Mouse (Mus musculus) Patski (cell line): Measurements from ENCODE around the gene Lmnb2. TPM values are rescaled to one million over a fixed set of nuclear protein-coding genes. Genes with fewer than 3 reads are reported as not detected.

Source experiments
- ATAC-seq: fragments of 100-300 bp; one replicate; pipeline ENCODE4 v1.8.0; 2021
- CTCF ChIA-PET: fragments of 350-600 bp; sonication (Branson Sonifier 250); formaldehyde crosslinking; loops from one replicate; lab custom pipeline; 2022; ENCODE audit warnings: inconsistent platforms; lab: Charles Lee
- POLR2A ChIA-PET: fragments of 350-600 bp; sonication (Branson Sonifier 250); formaldehyde crosslinking; loops from one replicate; lab custom pipeline; 2022; ENCODE audit warnings: antibody characterized with exemption, inconsistent platforms; lab: Charles Lee
- DNase-seq: peaks from one replicate; pipeline ENCODE4 v3.0.0-alpha.2; 2011; ENCODE audit warnings: low read depth, low spot score
- H3K27me3 ChIP-seq: fragments of 371-371 bp; one replicate; pipeline ENCODE4 v1.5.1; 2021
- CTCF ChIP-seq: fragments of 100-300 bp; IDR thresholded peaks from one replicate; pipeline ENCODE4 v1.5.1; 2021
- in situ Hi-C: fragments of 300-500 bp; cut with MboI; formaldehyde crosslinking; loops from 3 replicates; pipeline ENCODE4 v1.11.1; 2018; ENCODE audit warnings: low pct_unique_long_range_greater_than_20kb, mixed read lengths
- polyA plus RNA-seq: library from polyadenylated mRNA; unstranded; gene quantifications from one replicate; pipeline ENCODE4 v1.2.3, GENCODE M21; 2021

Lmnb2 gene
- polyA plus RNA-seq, 1 experiment from 2014 or later, result 24.7 TPM

DNA sequence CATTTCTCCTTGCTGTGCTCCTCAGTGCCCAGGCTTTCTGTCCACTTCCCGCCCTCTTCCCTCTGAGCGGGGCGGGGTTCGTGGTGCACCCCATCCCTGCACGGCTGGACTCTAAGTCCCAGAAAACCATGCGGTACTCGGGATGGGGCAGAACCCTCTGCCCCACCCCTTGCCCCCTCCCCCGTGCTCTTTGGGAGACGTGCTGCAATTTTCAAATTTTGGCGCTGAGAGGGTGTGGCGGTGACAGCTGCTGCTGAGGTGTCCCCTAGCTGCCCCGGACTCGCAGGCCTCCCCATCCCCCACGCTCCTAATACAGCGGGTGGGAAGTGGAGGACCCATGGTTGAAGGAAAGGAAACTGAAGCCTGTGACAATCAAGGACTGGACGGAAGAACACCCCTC, 3.9 kb upstream of the Lmnb2 start:
- CTCF ChIA-PET, result no interaction called here
- no peaks in the 10 kb centered on the region for H3K27me3 ChIP-seq
- TF ChIP-seq CTCF, result no peak
- DNase-seq, result no peak
- in situ Hi-C loops, result loop anchor here (10.0 kb wide), 1 partner anchor 253 kb away; the partner anchor contains the start of gene Eef2
- POLR2A ChIA-PET, result no interaction called here
- no peak for ATAC-seq

DNA sequence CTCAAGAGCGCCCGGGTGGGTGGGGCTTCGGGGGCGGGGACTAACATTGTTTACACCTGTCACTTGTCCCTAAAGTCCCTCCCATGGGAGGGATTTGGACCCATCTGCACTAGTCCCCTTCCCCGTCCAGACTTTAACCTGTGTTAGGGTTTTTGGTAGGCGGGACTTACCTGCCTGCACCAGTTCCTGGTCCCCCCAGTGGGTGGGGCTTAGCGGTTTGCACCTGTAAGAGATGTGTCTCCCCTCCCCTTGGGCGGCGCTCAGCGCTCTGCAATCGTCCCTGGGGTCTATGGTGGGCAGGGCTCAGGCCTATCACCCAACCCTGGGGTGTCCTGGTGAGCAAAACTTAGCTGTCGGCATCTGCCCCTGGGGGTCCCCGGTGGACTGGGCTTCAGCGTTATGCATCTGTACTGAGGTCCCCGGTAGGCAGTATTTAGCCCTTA, 688 bp downstream of the Lmnb2 start:
- POLR2A ChIA-PET, result interaction anchor here (0.6 to 1.4 kb wide), 4 partner anchors 9 to 37 kb away, joined by 3 to 6 read pairs (median 4); partner anchors contain the start of gene Timm13
- in situ Hi-C loops, result no loop called here
- CTCF ChIA-PET, result interaction anchor here (1.1 to 1.4 kb wide), 2 partner anchors 74 to 86 kb away, joined by 4 read pairs; no protein-coding TSS in a partner anchor
- no peak for ATAC-seq
- no peaks in the 10 kb centered on the region for H3K27me3 ChIP-seq
- DNase-seq, result no peak
- no peak for TF ChIP-seq CTCF

DNA sequence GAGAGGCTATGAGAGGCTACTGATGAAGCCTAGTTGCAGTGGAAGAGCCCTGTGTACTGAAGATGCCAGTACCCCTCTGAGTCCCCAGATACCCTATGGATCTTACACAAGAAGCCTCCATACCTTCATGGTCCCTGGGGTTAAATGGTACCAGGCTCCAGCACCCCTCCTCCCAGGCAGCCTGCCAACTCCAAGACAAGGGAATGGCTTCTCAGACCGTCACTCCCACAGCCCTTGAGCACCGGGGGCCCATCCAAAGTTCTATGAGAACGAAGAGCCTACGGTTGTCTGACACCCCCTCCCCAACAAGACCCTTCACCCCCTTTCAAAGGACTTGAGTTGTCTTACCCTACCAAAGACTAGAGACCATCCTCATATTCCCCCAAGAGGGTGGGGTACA, 2.3 kb downstream of the Lmnb2 start:
- ChIA-PET CTCF (no interaction called here), POLR2A (no interaction called here)
- in situ Hi-C loops, result no loop called here
- no peak for DNase-seq
- ATAC-seq, result no peak
- no peak for TF ChIP-seq CTCF
- no peaks in the 10 kb centered on the region for H3K27me3 ChIP-seq

DNA sequence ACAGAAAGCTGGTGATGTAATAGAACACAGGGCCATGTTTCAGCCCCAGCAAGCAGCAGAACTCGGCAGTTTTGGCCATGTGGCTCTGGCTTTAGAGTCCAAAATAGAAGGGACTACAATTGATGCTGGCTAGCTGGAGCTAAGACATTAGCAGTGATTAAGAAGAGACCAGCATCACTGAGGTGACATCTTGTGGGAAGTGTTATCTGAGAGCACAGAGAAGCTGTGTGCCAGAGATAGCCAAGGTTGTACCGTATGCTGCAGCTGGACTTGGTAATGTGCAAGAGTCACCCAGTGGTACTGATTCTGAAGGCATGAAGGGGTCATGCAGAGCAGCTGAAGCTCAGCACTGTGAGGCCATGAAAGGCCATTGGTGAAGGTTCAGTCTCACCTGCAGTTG, 2.8 kb downstream of the Lmnb2 start:
- no peaks in the 10 kb centered on the region for H3K27me3 ChIP-seq
- ChIA-PET POLR2A (no interaction called here), CTCF (no interaction called here)
- no peak for ATAC-seq
- in situ Hi-C loops, result no loop called here
- TF ChIP-seq CTCF, result no peak
- DNase-seq, result no peak

DNA sequence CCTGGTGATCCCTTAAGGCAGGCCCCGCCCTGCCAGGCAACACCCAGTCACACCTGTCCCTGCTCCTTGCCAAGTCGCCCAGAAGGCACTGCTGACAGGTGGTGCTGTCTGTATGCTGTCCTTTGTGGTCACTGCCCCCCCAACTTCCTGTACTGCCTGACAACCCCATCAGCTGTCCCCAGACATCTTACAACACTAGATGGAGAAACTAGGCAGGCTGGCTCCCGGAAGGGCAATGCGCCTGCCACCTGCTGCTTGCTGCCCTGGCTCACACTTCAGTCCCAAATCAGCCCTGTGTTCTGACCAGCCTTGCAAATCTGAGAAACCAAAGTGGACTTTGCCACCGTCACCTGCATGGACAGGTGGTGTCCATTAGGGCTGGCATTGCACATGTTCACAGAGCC, 3.8 kb downstream of the Lmnb2 start:
- no peak for ATAC-seq
- no peak for TF ChIP-seq CTCF
- in situ Hi-C loops, result no loop called here
- CTCF ChIA-PET, result no interaction called here
- H3K27me3 ChIP-seq, result no peaks in the 10 kb centered on the region
- POLR2A ChIA-PET, result no interaction called here
- DNase-seq, result no peak

DNA sequence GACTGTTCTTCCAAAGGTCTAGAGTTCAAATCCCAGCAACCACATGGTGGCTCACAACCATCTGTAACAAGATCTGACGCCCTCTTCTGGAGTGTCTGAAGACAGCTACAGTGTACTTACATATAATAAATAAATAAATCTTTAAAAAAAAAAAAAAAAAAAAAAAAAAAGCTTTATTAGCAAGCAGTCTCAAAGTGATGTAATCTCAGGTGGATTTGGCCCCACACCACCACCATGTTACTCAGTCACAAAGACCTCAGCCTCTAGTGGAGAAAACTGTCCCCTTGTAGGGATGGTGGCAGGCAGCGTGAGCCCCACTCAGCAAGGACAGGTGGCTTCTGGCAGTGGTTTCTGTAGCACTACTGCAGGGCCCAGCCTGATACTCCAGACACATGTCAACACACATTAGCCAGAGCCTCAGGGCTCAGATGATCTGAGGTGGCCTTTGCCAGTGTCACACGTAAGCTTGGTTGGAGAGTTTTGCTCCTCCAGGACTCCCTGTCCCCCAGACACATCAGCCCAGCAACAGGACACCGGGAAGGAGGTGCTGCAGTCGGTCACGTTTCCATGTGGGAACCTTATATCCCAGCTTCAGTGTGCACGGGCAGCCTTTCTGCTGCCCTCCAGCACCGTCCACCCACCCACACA, 4.6 kb downstream of the Lmnb2 start:
- in situ Hi-C loops, result no loop called here
- no peaks in the 10 kb centered on the region for H3K27me3 ChIP-seq
- ChIA-PET POLR2A (no interaction called here), CTCF (no interaction called here)
- DNase-seq (no peak), ATAC-seq (no peak)
- no peak for TF ChIP-seq CTCF

DNA sequence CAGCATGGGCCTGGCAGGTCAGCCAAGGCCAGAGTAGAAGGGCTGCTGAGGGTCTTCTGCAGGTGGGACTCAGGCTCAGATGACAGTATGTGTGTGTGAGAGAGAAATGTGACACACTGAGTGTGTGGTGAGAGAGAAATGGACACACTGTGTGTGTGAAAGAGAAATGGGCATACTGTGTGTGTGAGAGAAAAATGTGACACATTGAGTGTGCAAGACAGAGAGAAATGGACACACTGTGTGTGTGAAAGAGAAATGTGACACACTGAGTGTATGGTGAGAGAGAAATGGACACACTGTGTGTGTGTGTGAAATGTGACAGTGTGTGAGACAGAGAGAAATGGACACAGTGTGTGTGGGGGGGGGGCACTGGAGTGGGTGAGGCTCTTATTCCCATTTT, 6.2 kb downstream of the Lmnb2 start:
- ChIA-PET POLR2A (no interaction called here), CTCF (no interaction called here)
- no peak for TF ChIP-seq CTCF
- no peak for DNase-seq
- no peaks in the 10 kb centered on the region for H3K27me3 ChIP-seq
- in situ Hi-C loops, result no loop called here
- ATAC-seq, result no peak

DNA sequence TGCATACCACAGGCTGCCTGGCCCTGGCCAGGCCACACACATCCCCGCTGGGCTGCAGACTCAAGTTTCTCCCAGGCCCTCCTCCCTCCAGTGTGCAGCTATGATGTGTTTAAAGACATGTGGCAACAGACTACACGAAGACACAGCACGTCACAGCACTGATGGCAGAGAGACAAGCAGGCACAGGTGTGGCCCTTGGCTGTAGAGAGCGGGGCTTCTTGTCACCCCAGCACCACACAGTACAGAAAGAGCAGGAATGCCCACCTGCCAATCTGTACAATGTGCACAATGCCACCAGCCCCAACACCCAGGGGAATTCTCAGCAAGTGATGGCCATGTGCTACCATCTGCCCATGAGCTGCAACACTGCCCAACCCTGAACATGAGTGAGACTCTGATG, 6.7 kb downstream of the Lmnb2 start:
- TF ChIP-seq CTCF, result no peak
- CTCF ChIA-PET, result no interaction called here
- H3K27me3 ChIP-seq, result no peaks in the 10 kb centered on the region
- POLR2A ChIA-PET, result no interaction called here
- DNase-seq (no peak), ATAC-seq (no peak)
- in situ Hi-C loops, result no loop called here

DNA sequence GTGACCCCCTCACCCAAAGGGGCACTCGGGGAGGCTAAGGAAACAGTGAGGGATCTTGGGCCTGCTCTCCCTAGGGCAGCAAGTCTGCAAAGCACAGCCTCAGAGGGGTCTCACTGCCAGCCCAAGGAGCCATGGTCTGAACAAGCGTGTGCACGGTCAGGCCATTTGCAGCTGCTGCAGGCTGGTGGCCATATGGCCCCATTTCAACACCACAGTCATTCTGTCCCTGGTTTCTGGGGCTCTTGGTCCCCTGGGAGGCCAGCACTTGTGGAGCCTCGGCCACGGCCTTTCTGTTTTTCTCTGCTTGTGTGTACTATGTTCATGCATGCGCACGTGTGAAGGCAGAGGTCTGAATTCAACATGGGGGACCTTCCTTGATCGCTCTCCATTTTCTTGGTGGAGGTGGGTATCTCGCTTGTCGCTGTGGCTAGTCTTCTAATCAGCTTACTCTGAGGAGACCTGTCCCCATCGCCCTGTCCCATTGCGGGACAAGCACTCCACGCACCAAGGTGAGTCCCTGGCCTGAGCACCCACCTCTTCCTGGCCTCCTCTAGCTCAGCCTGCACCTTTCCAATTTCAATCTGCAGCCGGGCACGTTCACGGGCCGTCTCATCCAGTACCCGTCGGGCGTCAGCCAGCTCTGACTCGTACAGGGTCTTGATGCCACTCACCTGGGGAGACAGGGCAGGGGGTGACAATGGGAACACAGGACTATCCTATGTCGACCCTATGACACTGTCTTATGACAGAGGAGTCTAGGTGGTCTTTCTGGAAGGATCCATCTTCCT, 8.5 kb downstream of the Lmnb2 start:
- TF ChIP-seq CTCF, result no peak
- in situ Hi-C loops, result no loop called here
- ATAC-seq (no peak), DNase-seq (no peak)
- POLR2A ChIA-PET, result no interaction called here
- H3K27me3 ChIP-seq, result no peaks in the 10 kb centered on the region
- CTCF ChIA-PET, result no interaction called here

DNA sequence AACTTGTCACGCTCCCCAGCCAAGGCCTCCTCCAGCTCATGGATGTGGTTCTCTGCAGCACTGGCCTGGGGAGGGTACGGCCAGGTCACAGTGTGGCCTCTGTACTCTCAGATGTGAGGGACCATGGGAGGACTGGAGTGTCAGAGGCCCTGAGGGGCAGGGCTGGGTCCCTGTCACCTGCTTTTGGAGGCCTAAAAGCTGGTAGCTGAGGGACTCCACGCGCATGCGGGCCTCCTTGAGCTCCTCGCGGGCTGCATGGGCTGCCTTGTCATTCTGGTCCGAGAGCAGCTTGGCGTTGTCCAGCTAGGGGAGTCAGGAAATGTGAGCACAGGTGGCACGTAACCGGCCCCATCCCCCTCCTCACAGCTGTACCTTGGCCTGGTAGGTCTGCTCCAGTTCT, 13.3 kb downstream of the Lmnb2 start:
- TF ChIP-seq CTCF, result no peak
- ChIA-PET POLR2A (no interaction called here), CTCF (interaction anchor here (0.9 kb wide), 1 partner anchor 86 kb away, joined by 3 read pairs; no protein-coding TSS in a partner anchor)
- no peaks in the 10 kb centered on the region for H3K27me3 ChIP-seq
- DNase-seq (no peak), ATAC-seq (no peak)
- in situ Hi-C loops, result no loop called here
